In the genomic region with DNA sequence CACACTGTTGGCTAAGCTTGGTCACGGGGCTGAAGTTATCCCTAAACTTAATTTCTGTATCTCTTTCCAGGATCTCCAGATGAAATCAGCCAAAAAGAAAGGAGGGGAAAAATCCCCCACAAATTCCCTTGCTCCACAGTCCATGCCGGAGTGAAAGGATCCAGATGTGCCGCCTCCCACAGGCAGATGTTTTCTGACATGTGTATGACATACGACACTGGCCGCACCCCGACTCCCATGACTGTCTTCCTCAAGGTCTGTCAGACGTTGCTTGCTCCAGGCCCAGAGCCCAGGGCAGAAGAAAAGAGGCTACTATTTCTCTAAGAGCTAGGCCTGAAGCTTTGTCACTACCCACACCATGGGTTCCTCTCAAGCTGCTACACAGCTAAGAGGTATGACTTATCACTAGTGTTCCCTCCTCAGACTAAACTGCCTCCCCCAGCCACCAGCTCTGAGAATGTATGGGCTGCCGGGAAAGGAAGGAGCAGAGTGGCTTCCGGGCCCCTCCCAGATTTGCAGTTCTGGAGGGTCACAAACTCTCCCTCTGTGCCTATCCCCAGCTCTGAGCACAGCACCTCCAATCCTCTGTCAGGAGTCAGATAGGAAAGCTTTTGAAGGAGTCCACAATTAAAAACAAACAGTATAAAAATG, we compare ENCODE assay signal across 12 mouse cellular contexts. TPM values are rescaled to one million over a fixed set of nuclear protein-coding genes. Genes with fewer than 3 reads are reported as not detected.
DNase-seq lines count a peak whose midpoint lies in the region; ATAC-seq and TF ChIP-seq lines count a peak whose summit lies in the region.
"Had no signal": no experiment of that assay in that cellular context is flagged by ENCODE, and none has a peak within 500 bp of the region (broad histone marks: within the 10 kb centered on the region; RNA-seq: fewer than 3 reads in every experiment).

No protein-coding gene starts in this region.

- intact Hi-C loops in gastrocnemius, adult 2 months (cut with DNase I), result no loop called here
- intact Hi-C loops in gastrocnemius, postnatal 36 days (cut with DNase I), result no loop called here

- peak; percentile 61 for DNase-seq in gastrocnemius, adult 2 months
- no peak for DNase-seq in gastrocnemius, postnatal 36 days
- peak; percentile 65 for DNase-seq in lung, postnatal 0 days (ENCODE audit: low spot score)
- DNase-seq in lung, adult 2 months, result no peak
- DNase-seq in urinary bladder, adult 2 months (ENCODE audit: low spot score), result no peak
- DNase-seq in thymus, postnatal 0 days (ENCODE audit: low spot score), result no peak
- DNase-seq: liver had no signal

- H3K4me1 ChIP-seq in lung, postnatal 0 days (ENCODE audit: insufficient read depth, low read depth, low read length), result peaks cover 3% of the 10 kb centered on the region; the same call in 1 of the 2 replicates
- peaks cover 8% of the 10 kb centered on the region; the same call in 1 of the 2 replicates for H3K4me1 ChIP-seq in lung, adult 2 months (ENCODE audit: control insufficient read depth, insufficient read depth, low read length)
- H3K4me1 ChIP-seq in intestine, embryonic 16.5 days (ENCODE audit: control insufficient read depth, insufficient read depth, low read length), result peaks cover 56% of the 10 kb centered on the region

- no peak overlapping the region for H3K9ac ChIP-seq in lung, postnatal 0 days (replicated peaks; ENCODE audit: low read depth)
- 0 out of 2 replicates have a peak overlapping the region, but pooled peaks have one; percentile 34 for H3K9ac ChIP-seq in intestine, embryonic 16.5 days (ENCODE audit: low read depth, low read length)
- H3K9ac ChIP-seq: midbrain, embryonic 15.5 days had no signal

- no peaks in the 10 kb centered on the region for H3K9me3 ChIP-seq in lung, postnatal 0 days (ENCODE audit: low read length)
- no peaks in the 10 kb centered on the region for H3K9me3 ChIP-seq in intestine, embryonic 16.5 days (ENCODE audit: control insufficient read depth, low read length)
- H3K9me3 ChIP-seq: midbrain, embryonic 15.5 days had no signal

- 0 out of 2 replicates have a peak, but pooled peaks cover 4% of the 10 kb centered on the region for H3K36me3 ChIP-seq in lung, postnatal 0 days (ENCODE audit: insufficient read depth, low read length)
- H3K36me3 ChIP-seq in intestine, embryonic 16.5 days (ENCODE audit: control insufficient read depth, insufficient read depth, low read length), result peaks cover 15% of the 10 kb centered on the region

- WGBS in lung, postnatal 0 days, result 54% methylated on average over 9 of the region's 9 CpGs
- 60% methylated on average over 9 of the region's 9 CpGs for WGBS in lung, adult 2 months
- 46% methylated on average over 9 of the region's 9 CpGs for WGBS in intestine, embryonic 16.5 days

- H3K4me3 ChIP-seq in gastrocnemius, adult 2 months, result no peak overlapping the region
- H3K4me3 ChIP-seq in lung, postnatal 0 days (ENCODE audit: low read depth, low read length), result no peak overlapping the region
- no peak overlapping the region for H3K4me3 ChIP-seq in lung, adult 2 months (replicated peaks; ENCODE audit: extremely low read depth, low read depth, low read length)
- no peak overlapping the region for H3K4me3 ChIP-seq in intestine, embryonic 16.5 days (ENCODE audit: low read length)
- H3K4me3 ChIP-seq: midbrain, embryonic 15.5 days had no signal

- H3K4me2 ChIP-seq in lung, postnatal 0 days (replicated peaks; ENCODE audit: low read depth, low read length), result no peak overlapping the region
- no peak overlapping the region for H3K4me2 ChIP-seq in intestine, embryonic 16.5 days (ENCODE audit: low read depth, low read length)
- H3K4me2 ChIP-seq: midbrain, embryonic 15.5 days had no signal

- H3K27ac ChIP-seq in gastrocnemius, adult 2 months, result peak overlapping the region; percentile 66
- H3K27ac ChIP-seq in lung, postnatal 0 days (ENCODE audit: low read length), result peak overlapping the region; percentile 54
- peak overlapping the region; percentile 63 for H3K27ac ChIP-seq in intestine, embryonic 16.5 days (ENCODE audit: low read length)
- H3K27ac ChIP-seq: midbrain, embryonic 15.5 days had no signal

- no peak for TF ChIP-seq POLR2A in lung, adult 2 months (IDR thresholded peaks at IDR 0.05; ENCODE audit: borderline replicate concordance, extremely low read depth, low read depth, low read length)

- H3K27me3 ChIP-seq in lung, postnatal 0 days (replicated peaks; ENCODE audit: insufficient read depth, low read length), result no peaks in the 10 kb centered on the region
- H3K27me3 ChIP-seq in intestine, embryonic 16.5 days (replicated peaks; ENCODE audit: control insufficient read depth, insufficient read depth, low read length), result no peaks in the 10 kb centered on the region
- H3K27me3 ChIP-seq: midbrain, embryonic 15.5 days had no signal

- TF ChIP-seq CTCF in gastrocnemius, adult 2 months (IDR thresholded peaks at IDR 0.05), result no peak
- TF ChIP-seq CTCF in lung, postnatal 0 days (IDR thresholded peaks at IDR 0.05), result no peak
- TF ChIP-seq CTCF in lung, adult 2 months (IDR thresholded peaks at IDR 0.05; ENCODE audit: insufficient read depth, low read length), result no peak

- peak; percentile 47 for ATAC-seq in lung, postnatal 0 days
- peak; percentile 24; the same call in 1 of the 2 replicates for ATAC-seq in intestine, embryonic 16.5 days
- no peak for ATAC-seq in erythroid progenitor cell, adult 5-6 weeks (replicated peaks; ENCODE audit: low FRiP score, poor library complexity, severe bottlenecking)
- ATAC-seq: activated CD4-positive, CD25-positive, alpha-beta regulatory T cell, adult 4 months; inflammation-experienced regulatory T-cells, adult 6 months; midbrain, embryonic 15.5 days had no signal

- peak; percentile 30; the same call in 1 of the 2 replicates for TF ChIP-seq EP300 in lung, postnatal 0 days (IDR thresholded peaks at IDR 0.05)

RNA-seq across cellular contexts. Expression of a gene that starts 11.4 kb away (rescaled TPM):
- 10 to 100 TPM; 34.6 to 71.3 TPM for total RNA-seq in gastrocnemius, adult 2 months (2021)
- total RNA-seq in gastrocnemius, postnatal 36 days (2021), result 10 to 100 TPM; 48.6 to 49.1 TPM
- polyA plus RNA-seq in lung, postnatal 0 days (2015; fragmentation: Nextera tagmentation; extraction: Ambion mirVana), result 71.0 and 75.4 TPM in 2 replicates
- 215 and 248 TPM in 2 replicates for polyA plus RNA-seq in lung, adult 2 months (2012; rRNA removed)
- polyA plus RNA-seq in intestine, embryonic 16.5 days (2015; fragmentation: Nextera tagmentation; extraction: Ambion mirVana), result 64.6 and 67.0 TPM in 2 replicates
- 19.7 and 21.6 TPM in 2 replicates for total RNA-seq in erythroid progenitor cell, adult 5-6 weeks (2015; ENCODE audit: low replicate concordance)
- total RNA-seq in erythroid progenitor cell, adult 5-6 weeks (2017; ENCODE audit: low replicate concordance), result 11.5 and 13.1 TPM in 2 replicates
- 242 and 366 TPM in 2 replicates for polyA plus RNA-seq in urinary bladder, adult 2 months (2012; rRNA removed)
- 8.0 and 8.6 TPM in 2 replicates for polyA plus RNA-seq in thymus, postnatal 0 days (2015; fragmentation: Nextera tagmentation; extraction: Ambion mirVana)

RNA-seq across cellular contexts. Expression of a gene that starts 33.2 kb away (rescaled TPM):
- total RNA-seq in gastrocnemius, adult 2 months (2021), result 10 to 100 TPM; 17.1 to 18.9 TPM
- total RNA-seq in gastrocnemius, postnatal 36 days (2021), result 10 to 100 TPM; 15.4 to 15.5 TPM
- 39.1 and 41.9 TPM in 2 replicates for polyA plus RNA-seq in lung, postnatal 0 days (2015; fragmentation: Nextera tagmentation; extraction: Ambion mirVana)
- polyA plus RNA-seq in lung, adult 2 months (2012; rRNA removed), result 92.3 and 123 TPM in 2 replicates
- 46.8 and 49.3 TPM in 2 replicates for polyA plus RNA-seq in intestine, embryonic 16.5 days (2015; fragmentation: Nextera tagmentation; extraction: Ambion mirVana)
- 11.5 and 26.8 TPM in 2 replicates for total RNA-seq in erythroid progenitor cell, adult 5-6 weeks (2015; ENCODE audit: low replicate concordance)
- total RNA-seq in erythroid progenitor cell, adult 5-6 weeks (2017; ENCODE audit: low replicate concordance), result 11.3 and 16.6 TPM in 2 replicates
- polyA plus RNA-seq in urinary bladder, adult 2 months (2012; rRNA removed), result 78.1 and 88.7 TPM in 2 replicates
- 38.4 and 47.9 TPM in 2 replicates for polyA plus RNA-seq in thymus, postnatal 0 days (2015; fragmentation: Nextera tagmentation; extraction: Ambion mirVana)

RNA-seq across cellular contexts. Expression of a gene that starts 57.2 kb away (rescaled TPM):
- total RNA-seq in gastrocnemius, adult 2 months (2021), result 1 to 10 TPM; 1.5 to 2.1 TPM
- 1 to 10 TPM; 1.9 to 2.1 TPM for total RNA-seq in gastrocnemius, postnatal 36 days (2021)
- polyA plus RNA-seq in lung, postnatal 0 days (2015; fragmentation: Nextera tagmentation; extraction: Ambion mirVana), result 5.0 and 6.3 TPM in 2 replicates
- polyA plus RNA-seq in lung, adult 2 months (2012; rRNA removed), result 2.7 and 3.6 TPM in 2 replicates
- polyA plus RNA-seq in intestine, embryonic 16.5 days (2015; fragmentation: Nextera tagmentation; extraction: Ambion mirVana), result 4.8 and 5.9 TPM in 2 replicates
- total RNA-seq in erythroid progenitor cell, adult 5-6 weeks (2015; ENCODE audit: low replicate concordance), result 73.5 and 83.4 TPM in 2 replicates
- 69.6 and 83.2 TPM in 2 replicates for total RNA-seq in erythroid progenitor cell, adult 5-6 weeks (2017; ENCODE audit: low replicate concordance)
- 8.3 and 9.1 TPM in 2 replicates for polyA plus RNA-seq in urinary bladder, adult 2 months (2012; rRNA removed)
- polyA plus RNA-seq in thymus, postnatal 0 days (2015; fragmentation: Nextera tagmentation; extraction: Ambion mirVana), result 10.6 and 10.9 TPM in 2 replicates

RNA-seq across cellular contexts. Expression of a gene that starts 58.8 kb away (rescaled TPM):
- 1 to 10 TPM; 2.8 to 3.2 TPM for total RNA-seq in gastrocnemius, adult 2 months (2021)
- 1 to 10 TPM; 2.3 to 4.4 TPM for total RNA-seq in gastrocnemius, postnatal 36 days (2021)
- polyA plus RNA-seq in lung, postnatal 0 days (2015; fragmentation: Nextera tagmentation; extraction: Ambion mirVana), result 7.7 and 8.4 TPM in 2 replicates
- polyA plus RNA-seq in lung, adult 2 months (2012; rRNA removed), result 32.8 and 35.1 TPM in 2 replicates
- 7.5 and 8.4 TPM in 2 replicates for polyA plus RNA-seq in intestine, embryonic 16.5 days (2015; fragmentation: Nextera tagmentation; extraction: Ambion mirVana)
- 2.5 TPM in 1 of 2 replicates, not detected in the other for total RNA-seq in erythroid progenitor cell, adult 5-6 weeks (2015; ENCODE audit: low replicate concordance)
- 1.7 and 3.1 TPM in 2 replicates for total RNA-seq in erythroid progenitor cell, adult 5-6 weeks (2017; ENCODE audit: low replicate concordance)
- 27.5 and 29.1 TPM in 2 replicates for polyA plus RNA-seq in urinary bladder, adult 2 months (2012; rRNA removed)
- 9.2 and 10.0 TPM in 2 replicates for polyA plus RNA-seq in thymus, postnatal 0 days (2015; fragmentation: Nextera tagmentation; extraction: Ambion mirVana)

Comparison
In these comparisons a context has a peak if more than half of its experiments do, and no peak if none do; other contexts are left out.
1. DNase-seq: peak in gastrocnemius, adult 2 months (single experiment) and lung, postnatal 0 days (single experiment); none in gastrocnemius, postnatal 36 days (0 of 2), lung, adult 2 months (single experiment), urinary bladder, adult 2 months (single experiment) and thymus, postnatal 0 days (single experiment).
2. Peak in every context shown above with its lines, with median percentiles within 50 percentile points of each other: H3K27ac ChIP-seq.